Mouse (Mus musculus) limb, embryonic 15.5 days (tissue): ENCODE measurements around the gene Ppp6r1. TPM values are rescaled to one million over a fixed set of nuclear protein-coding genes. Genes with fewer than 3 reads are reported as not detected.

Experiments
- ATAC-seq: fragments of 200-750 bp; cut with Nextera tagmentation; 2 replicates; pipeline ENCODE4 v1.8.0; 2017; ENCODE audit warnings: low read depth, moderate TSS enrichment; ENCODE audit not compliant: insufficient number of reproducible peaks, low FRiP score, low TSS enrichment
- H3K27ac ChIP-seq: fragments of 300-500 bp; sonication (generic); 2 replicates; pipeline ENCODE4 v1.5.1; 2015; ENCODE audit warnings: moderate library complexity, mild to moderate bottlenecking, inconsistent platforms
- H3K27me3 ChIP-seq: fragments of 300-500 bp; sonication (generic); 2 replicates; pipeline ENCODE4 v1.6.1; 2015; ENCODE audit warnings: inconsistent platforms
- H3K36me3 ChIP-seq: fragments of 300-500 bp; sonication (generic); 2 replicates; pipeline ENCODE4 v1.6.1; 2015; ENCODE audit warnings: inconsistent platforms
- H3K4me1 ChIP-seq: fragments of 300-500 bp; sonication (generic); 2 replicates; pipeline ENCODE4 v1.6.1; 2015; ENCODE audit warnings: inconsistent platforms
- H3K4me2 ChIP-seq: fragments of 300-500 bp; sonication (generic); 2 replicates; pipeline ENCODE4 v1.6.1; 2015; ENCODE audit warnings: mild to moderate bottlenecking, inconsistent platforms
- H3K4me3 ChIP-seq: fragments of 300-500 bp; sonication (generic); 2 replicates; pipeline ENCODE4 v1.5.1; 2015; ENCODE audit warnings: mild to moderate bottlenecking, inconsistent platforms
- H3K9ac ChIP-seq: fragments of 300-500 bp; sonication (generic); 2 replicates; pipeline ENCODE4 v1.6.1; 2015; ENCODE audit warnings: inconsistent platforms
- H3K9me3 ChIP-seq: fragments of 300-500 bp; sonication (generic); 2 replicates; pipeline ENCODE4 v1.6.1; 2016; ENCODE audit warnings: inconsistent platforms
- WGBS: fragments of 180-500 bp; shearing (Covaris S2); methylation state at CpG from one replicate; pipeline ENCODE4 v1.1.7; 2015; 5-methylcytosine and 5-hydroxymethylcytosine counted together
- polyA plus RNA-seq: library from polyadenylated mRNA; unstranded; fragments of >200 nt; fragmentation: Nextera tagmentation; extraction: Ambion mirVana; gene quantifications from 2 replicates; pipeline ENCODE4 v1.2.1, GENCODE M21; 2015

Ppp6r1 gene
- polyA plus RNA-seq, 1 experiment from 2014 or later, result 7.0 TPM

- Histone ChIP-seq H3K27ac (no peak overlapping the region), H3K36me3 (peaks cover 94% of the 10 kb centered on the region), H3K9ac (no peak overlapping the region), H3K9me3 (no peaks in the 10 kb centered on the region), H3K4me2 (no peak overlapping the region), H3K4me1 (no peaks in the 10 kb centered on the region), H3K4me3 (no peak overlapping the region), H3K27me3 (no peaks in the 10 kb centered on the region)
- ATAC-seq, result no peak
- WGBS, result 80% methylated on average over 11 of the region's 11 CpGs
Observed at GRCm38 (mm10) chr7:4641155-4641554, 17.7 kb downstream of the Ppp6r1 start.

DNA sequence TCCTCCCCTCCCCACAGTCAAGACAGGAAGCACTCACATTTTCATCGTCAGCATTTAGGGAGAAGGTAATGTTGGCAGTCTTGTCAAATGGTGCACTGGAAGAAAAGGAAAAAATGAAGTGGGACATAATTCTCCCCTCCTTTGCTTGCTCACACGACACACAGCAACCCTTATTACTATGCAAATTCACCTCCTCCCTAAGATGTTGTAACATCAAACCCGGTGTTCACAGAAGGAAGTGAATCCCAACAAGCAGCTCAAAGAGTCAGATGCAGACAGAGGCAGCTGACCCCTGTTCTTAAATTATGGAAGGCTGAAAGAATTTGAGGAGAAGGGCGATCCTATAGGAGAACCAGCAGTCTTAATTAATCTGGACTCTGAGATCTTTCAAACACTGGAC, 22.6 kb downstream of the Ppp6r1 start:
- ATAC-seq, result no peak
- Histone ChIP-seq H3K4me2 (no peak overlapping the region), H3K27me3 (no peaks in the 10 kb centered on the region), H3K27ac (no peak overlapping the region), H3K4me1 (no peaks in the 10 kb centered on the region), H3K36me3 (peaks cover 87% of the 10 kb centered on the region), H3K9ac (no peak overlapping the region), H3K9me3 (no peaks in the 10 kb centered on the region), H3K4me3 (no peak overlapping the region)
- WGBS, result 83% methylated on average over 4 of the region's 4 CpGs

GRCm38 (mm10) chr7:4631031-4631430, 27.8 kb downstream of the Ppp6r1 start, which contains the start of gene Tmem86b:
Gene Tmem86b (minus strand): TSS chr7:4631422.
- ATAC-seq, result no peak
- Histone ChIP-seq H3K4me1 (no peaks in the 10 kb centered on the region), H3K9me3 (no peaks in the 10 kb centered on the region), H3K36me3 (peaks cover 72% of the 10 kb centered on the region), H3K27ac (no peak within 1 kb of the TSS), H3K27me3 (no peaks in the 10 kb centered on the region), H3K9ac (no peak within 1 kb of the TSS), H3K4me3 (no peak within 1 kb of the TSS), H3K4me2 (no peak within 1 kb of the TSS)
- 90% methylated on average over 4 of the region's 4 CpGs for WGBS

- no peak overlapping the region for H3K9ac ChIP-seq
- no peak for ATAC-seq
- 86% methylated on average over 1 of the region's 1 CpGs for WGBS
- no peak overlapping the region for H3K27ac ChIP-seq
- no peak overlapping the region for H3K4me3 ChIP-seq
- no peaks in the 10 kb centered on the region for H3K27me3 ChIP-seq
- no peaks in the 10 kb centered on the region for H3K4me1 ChIP-seq
- no peaks in the 10 kb centered on the region for H3K9me3 ChIP-seq
- peaks cover 66% of the 10 kb centered on the region for H3K36me3 ChIP-seq
- H3K4me2 ChIP-seq, result no peak overlapping the region
Observed at GRCm38 (mm10) chr7:4630198-4630597, 28.6 kb downstream of the Ppp6r1 start.

DNA sequence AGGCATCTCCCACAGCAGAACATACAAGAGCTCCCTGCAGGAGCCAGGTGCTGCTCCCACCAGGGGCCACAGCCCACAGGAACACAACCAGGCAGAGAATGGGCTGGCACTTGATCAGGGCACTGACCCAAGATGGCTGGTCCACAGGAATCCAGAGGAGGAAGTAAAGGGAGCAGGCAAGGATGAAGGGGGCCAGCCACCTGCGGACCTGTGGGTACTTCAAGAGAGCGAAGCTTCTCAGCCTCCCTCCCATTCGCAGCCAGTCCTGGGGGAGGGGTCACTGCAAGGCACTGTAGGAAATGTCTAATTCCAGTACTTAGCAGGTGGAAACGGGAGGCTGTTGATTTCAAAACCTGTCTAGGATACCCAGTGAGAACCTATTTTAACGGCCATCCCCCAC, 29.2 kb downstream of the Ppp6r1 start:
- Histone ChIP-seq H3K4me3 (no peak overlapping the region), H3K4me1 (no peaks in the 10 kb centered on the region), H3K9me3 (no peaks in the 10 kb centered on the region), H3K9ac (no peak overlapping the region), H3K27me3 (no peaks in the 10 kb centered on the region), H3K4me2 (no peak overlapping the region), H3K36me3 (peaks cover 61% of the 10 kb centered on the region), H3K27ac (no peak overlapping the region)
- no peak for ATAC-seq
- 92% methylated on average over 5 of the region's 5 CpGs for WGBS

DNA sequence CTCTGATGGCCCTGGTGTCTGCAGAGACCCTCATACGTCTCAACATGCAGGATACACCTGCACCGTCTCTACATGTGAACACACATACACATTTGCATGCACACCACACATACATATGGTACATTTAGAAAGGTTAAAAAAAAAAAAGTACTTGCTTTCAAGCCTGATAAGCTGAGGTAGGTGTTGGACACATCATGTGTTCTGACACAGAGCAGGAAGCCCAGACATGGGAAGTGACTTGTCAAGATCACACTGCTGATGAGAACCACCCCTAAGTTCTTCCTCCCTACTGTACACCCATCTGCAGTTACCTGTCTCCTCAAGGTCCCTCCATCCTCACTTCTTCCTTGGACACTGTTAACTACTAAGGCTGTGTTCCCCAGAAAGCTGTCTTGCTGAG, 32.9 kb downstream of the Ppp6r1 start:
- no peak overlapping the region for H3K4me3 ChIP-seq
- WGBS, result 86% methylated on average over 2 of the region's 2 CpGs
- no peak for ATAC-seq

DNA sequence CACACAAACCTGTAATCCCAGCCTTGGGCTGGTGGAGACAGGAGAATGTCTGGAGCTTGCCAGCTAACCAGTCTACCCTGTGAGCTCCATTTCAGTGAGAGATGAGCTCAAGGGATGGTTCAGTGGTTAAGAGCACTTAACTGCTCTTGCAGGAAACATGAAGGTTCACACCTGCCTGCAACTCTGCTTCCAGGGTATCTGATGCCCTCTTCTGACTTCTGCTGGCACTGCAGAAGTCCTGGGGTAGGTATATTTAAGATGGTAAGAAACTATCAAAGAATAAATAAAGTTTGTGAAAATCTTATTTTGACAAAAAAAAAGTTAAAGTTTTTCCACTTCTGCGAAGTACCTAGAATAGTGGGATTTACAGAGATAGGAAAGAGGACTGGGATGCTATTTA, 34.5 kb downstream of the Ppp6r1 start:
- 47% methylated on average over 1 of the region's 1 CpGs for WGBS
- H3K4me2 ChIP-seq, result no peak overlapping the region
- H3K9ac ChIP-seq, result no peak overlapping the region
- H3K27me3 ChIP-seq, result no peaks in the 10 kb centered on the region
- H3K27ac ChIP-seq, result no peak overlapping the region
- H3K9me3 ChIP-seq, result no peaks in the 10 kb centered on the region
- ATAC-seq, result no peak
- H3K36me3 ChIP-seq, result peaks cover 15% of the 10 kb centered on the region
- no peak overlapping the region for H3K4me3 ChIP-seq
- H3K4me1 ChIP-seq, result no peaks in the 10 kb centered on the region

More for the DNA sequence above, 32.9 kb downstream of the Ppp6r1 start:
- Histone ChIP-seq H3K4me1 (no peaks in the 10 kb centered on the region), H3K36me3 (peaks cover 29% of the 10 kb centered on the region), H3K9me3 (no peaks in the 10 kb centered on the region), H3K4me2 (no peak overlapping the region), H3K27ac (no peak overlapping the region), H3K9ac (no peak overlapping the region), H3K27me3 (no peaks in the 10 kb centered on the region)

DNA sequence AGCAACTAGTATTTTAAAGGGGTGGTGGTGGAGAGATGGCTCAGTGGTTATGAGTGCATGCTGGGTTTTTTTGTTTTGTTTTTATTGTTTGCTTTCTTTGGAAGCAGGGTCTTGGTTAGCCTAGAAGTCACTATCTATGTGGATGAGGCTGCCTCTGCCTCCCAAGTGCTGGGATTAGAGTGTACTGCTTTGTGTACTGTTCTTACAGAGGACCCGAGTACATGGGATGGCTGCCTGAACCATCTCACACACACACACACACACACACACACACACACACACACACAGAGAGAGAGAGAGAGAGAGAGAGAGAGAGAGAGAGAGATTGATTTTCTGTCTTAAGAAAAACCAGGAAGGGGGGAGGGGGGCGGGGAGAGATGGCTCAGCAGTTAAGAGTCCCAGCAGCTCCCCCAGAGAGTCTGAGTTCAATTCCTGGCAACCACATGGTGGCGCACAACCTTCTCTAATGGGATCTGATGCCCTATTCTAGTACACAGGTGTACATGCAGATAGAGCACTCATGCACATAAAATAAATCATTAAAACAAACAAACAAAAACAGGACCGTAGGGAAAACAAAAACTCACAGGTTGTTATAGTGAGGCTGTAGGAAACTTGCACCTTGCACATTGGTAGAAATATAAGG, 35.2 kb downstream of the Ppp6r1 start:
- ATAC-seq, result no peak
- WGBS, result 21% methylated on average over 4 of the region's 4 CpGs
- Histone ChIP-seq H3K4me2 (no peak overlapping the region), H3K9me3 (no peaks in the 10 kb centered on the region), H3K27me3 (no peaks in the 10 kb centered on the region), H3K27ac (no peak overlapping the region), H3K4me1 (no peaks in the 10 kb centered on the region), H3K9ac (no peak overlapping the region), H3K36me3 (peaks cover 9% of the 10 kb centered on the region), H3K4me3 (no peak overlapping the region)

DNA sequence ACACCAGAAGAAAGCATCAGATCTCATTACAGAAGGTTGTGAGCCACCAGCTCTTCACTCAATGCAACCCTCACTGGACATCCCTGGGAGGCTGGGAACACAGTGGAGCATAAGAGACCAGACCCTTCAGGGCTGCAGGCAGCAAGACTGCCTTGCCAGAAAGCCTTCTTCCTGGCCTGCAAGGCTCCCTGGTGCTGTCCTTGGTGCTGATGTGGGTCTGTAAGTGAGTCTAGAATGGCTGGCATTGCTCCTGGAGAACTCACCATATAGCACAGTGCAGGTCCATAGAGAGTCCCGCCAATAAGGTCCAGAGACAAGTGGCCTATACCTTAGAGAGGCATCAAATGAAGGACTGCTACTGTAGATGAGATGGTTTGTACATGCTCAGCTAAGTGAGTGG, 38.8 kb downstream of the Ppp6r1 start:
- Histone ChIP-seq H3K4me2 (no peak overlapping the region), H3K36me3 (no peaks in the 10 kb centered on the region), H3K27ac (no peak overlapping the region), H3K4me1 (no peaks in the 10 kb centered on the region), H3K27me3 (no peaks in the 10 kb centered on the region), H3K4me3 (no peak overlapping the region), H3K9me3 (no peaks in the 10 kb centered on the region), H3K9ac (no peak overlapping the region)
- no peak for ATAC-seq
- WGBS, result 39% methylated on average over 1 of the region's 1 CpGs

GRCm38 (mm10) chr7:4613740-4614403, 44.9 kb downstream of the Ppp6r1 start:
- Histone ChIP-seq H3K4me1 (no peaks in the 10 kb centered on the region), H3K4me3 (no peak overlapping the region), H3K9ac (no peak overlapping the region), H3K27me3 (no peaks in the 10 kb centered on the region), H3K4me2 (no peak overlapping the region), H3K27ac (no peak overlapping the region), H3K9me3 (no peaks in the 10 kb centered on the region), H3K36me3 (no peaks in the 10 kb centered on the region)
- no peak for ATAC-seq
- WGBS, result 78% methylated on average over 14 of the region's 14 CpGs

GRCm38 (mm10) chr7:4612956-4613355, 45.9 kb downstream of the Ppp6r1 start:
- no peak overlapping the region for H3K4me3 ChIP-seq
- no peak overlapping the region for H3K9ac ChIP-seq
- no peak overlapping the region for H3K4me2 ChIP-seq
- H3K27ac ChIP-seq, result no peak overlapping the region
- H3K36me3 ChIP-seq, result no peaks in the 10 kb centered on the region
- no peak for ATAC-seq
- 65% methylated on average over 1 of the region's 1 CpGs for WGBS
- no peaks in the 10 kb centered on the region for H3K4me1 ChIP-seq
- no peaks in the 10 kb centered on the region for H3K9me3 ChIP-seq
- no peaks in the 10 kb centered on the region for H3K27me3 ChIP-seq

DNA sequence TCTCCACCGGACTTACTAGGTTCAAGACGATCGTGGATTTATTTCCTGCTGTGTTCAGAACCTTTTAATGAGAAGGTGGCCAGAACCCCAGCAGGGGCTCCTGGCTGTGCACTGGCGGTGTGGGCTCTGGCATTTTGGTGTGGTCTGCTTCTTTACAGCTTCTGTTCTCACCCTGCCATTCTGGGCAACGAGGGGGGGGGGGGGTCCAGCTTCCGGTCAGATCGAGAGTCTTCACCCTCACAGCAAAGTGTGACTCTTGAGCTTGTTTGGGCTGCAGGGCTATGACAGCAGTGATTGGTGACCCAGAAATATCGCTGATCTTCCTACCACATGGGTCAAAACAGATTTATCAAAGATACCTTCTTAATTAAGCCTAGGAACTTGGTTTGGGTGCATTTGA, 46.4 kb downstream of the Ppp6r1 start:
- 42% methylated on average over 8 of the region's 8 CpGs for WGBS
- ATAC-seq, result no peak
- no peak overlapping the region for H3K4me2 ChIP-seq
- no peaks in the 10 kb centered on the region for H3K9me3 ChIP-seq
- no peaks in the 10 kb centered on the region for H3K27me3 ChIP-seq
- H3K4me1 ChIP-seq, result no peaks in the 10 kb centered on the region
- H3K9ac ChIP-seq, result no peak overlapping the region
- H3K27ac ChIP-seq, result no peak overlapping the region
- H3K4me3 ChIP-seq, result no peak overlapping the region
- H3K36me3 ChIP-seq, result no peaks in the 10 kb centered on the region
